Mouse (Mus musculus) MEL (cell line): ENCODE measurements around the gene Arhgap23. TPM values are rescaled to one million over a fixed set of nuclear protein-coding genes. Genes with fewer than 3 reads are reported as not detected.

ENCODE experiments used
- DNase-seq: peaks from one replicate; pipeline ENCODE4 v3.0.0; 2011; ENCODE audit warnings: low read depth, low spot score
- H3K27ac ChIP-seq: 2 replicates; pipeline ENCODE4 v1.5.1; 2012; ENCODE audit warnings: low read depth, mild to moderate bottlenecking, control low read depth, low read length, moderate library complexity; ENCODE audit not compliant: control insufficient read depth
- H3K27me3 ChIP-seq, 2 experiments: fragments of 150-350 bp in 1 of 2; sonication (generic) in 1 of 2; 2 replicates each; pipeline ENCODE4 v1.6.1; 2012; ENCODE audit warnings: low read length in 2 of 2, mild to moderate bottlenecking in 2 of 2, improper control_type of control experiment in 1 of 2, moderate library complexity in 1 of 2; ENCODE audit not compliant: insufficient read depth in 2 of 2, control insufficient read depth in 1 of 2
- H3K36me3 ChIP-seq, 2 experiments: 2 replicates each; pipeline ENCODE4 v1.6.1; 2012 to 2014; ENCODE audit warnings: low read length in 2 of 2, improper control_type of control experiment in 1 of 2, inconsistent platforms in 1 of 2, mild to moderate bottlenecking in 1 of 2; ENCODE audit not compliant: insufficient read depth in 2 of 2, control insufficient read depth in 1 of 2
- H3K4me1 ChIP-seq, 2 experiments: fragments of 150-350 bp in 1 of 2; sonication (generic) in 1 of 2; 2 replicates each; pipeline ENCODE4 v1.6.1; 2012; ENCODE audit warnings: low read length in 2 of 2, improper control_type of control experiment in 1 of 2, mild to moderate bottlenecking in 1 of 2; ENCODE audit not compliant: insufficient read depth in 2 of 2, control insufficient read depth in 1 of 2
- H3K4me3 ChIP-seq, 2 experiments: fragments of 150-350 bp in 1 of 2; sonication (generic) in 1 of 2; 2 replicates each; pipeline ENCODE4 v1.5.1; 2012; ENCODE audit warnings: low read depth in 2 of 2, low read length in 2 of 2, mild to moderate bottlenecking in 2 of 2, moderate library complexity in 2 of 2, control low read depth in 1 of 2, improper control_type of control experiment in 1 of 2; ENCODE audit not compliant: control insufficient read depth in 1 of 2, insufficient read depth in 1 of 2
- H3K79me2 ChIP-seq: 2 replicates; pipeline ENCODE4 v1.6.1; 2012; ENCODE audit warnings: mild to moderate bottlenecking, low read length, moderate library complexity; ENCODE audit not compliant: control insufficient read depth, poor library complexity, insufficient read depth
- H3K9ac ChIP-seq: 2 replicates; pipeline ENCODE4 v1.6.1; 2012; ENCODE audit warnings: low read depth, mild to moderate bottlenecking, control low read depth, low read length, moderate library complexity; ENCODE audit not compliant: control insufficient read depth, poor library complexity, severe bottlenecking
- H3K9me3 ChIP-seq: fragments of 150-350 bp; sonication (generic); replicated peaks from 2 replicates; pipeline ENCODE4 v1.6.1; 2012; ENCODE audit warnings: mild to moderate bottlenecking, low read length, improper control_type of control experiment, moderate library complexity; ENCODE audit not compliant: insufficient read depth
- CHD1 ChIP-seq: IDR thresholded peaks from 2 replicates; pipeline ENCODE4 v1.6.1; 2012; ENCODE audit warnings: low read depth, mild to moderate bottlenecking, inconsistent platforms, low read length, improper control_type of control experiment
- CTCF ChIP-seq, 3 experiments: IDR thresholded peaks in 2 of 3; conservative IDR thresholded peaks in 1 of 3; 2 replicates each; pipeline ENCODE4 v1.5.1; 2011 to 2012; ENCODE audit warnings: low read length in 3 of 3, low read depth in 2 of 3, mild to moderate bottlenecking in 2 of 3, improper control_type of control experiment in 1 of 3, inconsistent platforms in 1 of 3, mixed read lengths in 1 of 3, moderate library complexity in 1 of 3; ENCODE audit not compliant: control insufficient read depth in 1 of 3, insufficient read depth in 1 of 3, poor library complexity in 1 of 3, severe bottlenecking in 1 of 3
- ETS1 ChIP-seq: IDR thresholded peaks from 2 replicates; pipeline ENCODE4 v1.6.1; 2012; ENCODE audit warnings: low read depth, mild to moderate bottlenecking, inconsistent platforms, low read length, improper control_type of control experiment, moderate library complexity
- GABPA ChIP-seq: IDR thresholded peaks from 2 replicates; pipeline ENCODE4 v1.6.1; 2012; ENCODE audit warnings: low read depth, mild to moderate bottlenecking, inconsistent platforms, low read length, improper control_type of control experiment, moderate library complexity
- HCFC1 ChIP-seq: IDR thresholded peaks from 2 replicates; pipeline ENCODE4 v1.6.1; 2012; ENCODE audit warnings: low read depth, mild to moderate bottlenecking, inconsistent platforms, low read length, improper control_type of control experiment, moderate library complexity
- JUND ChIP-seq: IDR thresholded peaks from 2 replicates; pipeline ENCODE4 v1.6.1; 2011; ENCODE audit warnings: low read depth, mild to moderate bottlenecking, improper control_type of control experiment, low read length
- MAX ChIP-seq: IDR thresholded peaks from 2 replicates; pipeline ENCODE4 v1.6.1; 2011; ENCODE audit warnings: low read length, improper control_type of control experiment
- MAZ ChIP-seq: IDR thresholded peaks from 2 replicates; pipeline ENCODE4 v1.6.1; 2012; ENCODE audit warnings: low read depth, mild to moderate bottlenecking, inconsistent platforms, low read length, improper control_type of control experiment
- MYB ChIP-seq: IDR thresholded peaks from 2 replicates; pipeline ENCODE4 v1.6.1; 2011; ENCODE audit warnings: mild to moderate bottlenecking, low read depth, low read length, improper control_type of control experiment
- MYC ChIP-seq: IDR thresholded peaks from 2 replicates; pipeline ENCODE4 v1.6.1; 2011; ENCODE audit warnings: low read depth, mild to moderate bottlenecking, low read length, improper control_type of control experiment, moderate library complexity
- POLR2A ChIP-seq, 2 experiments: IDR thresholded peaks; 2 replicates each; pipeline ENCODE4 v1.6.1; 2011 to 2012; ENCODE audit warnings: low read length in 2 of 2, mild to moderate bottlenecking in 2 of 2, control low read depth in 1 of 2, improper control_type of control experiment in 1 of 2, low read depth in 1 of 2, moderate library complexity in 1 of 2; ENCODE audit not compliant: control insufficient read depth in 1 of 2, insufficient read depth in 1 of 2, poor library complexity in 1 of 2
- POLR2AphosphoS5 ChIP-seq: IDR thresholded peaks from 2 replicates; pipeline ENCODE4 v1.6.1; 2012; ENCODE audit warnings: low read depth, borderline replicate concordance, mild to moderate bottlenecking, inconsistent platforms, low read length, moderate library complexity, mixed read lengths
- SIN3A ChIP-seq: IDR thresholded peaks from 2 replicates; pipeline ENCODE4 v1.6.1; 2012; ENCODE audit warnings: low read length, improper control_type of control experiment, inconsistent platforms
- TAL1 ChIP-seq: IDR thresholded peaks from 2 replicates; pipeline ENCODE4 v1.6.1; 2012; ENCODE audit warnings: mild to moderate bottlenecking, inconsistent platforms, low read length, moderate library complexity, mixed read lengths
- TBP ChIP-seq: IDR thresholded peaks from 2 replicates; pipeline ENCODE4 v1.8.0; 2011; ENCODE audit warnings: low read depth, low read length, improper control_type of control experiment
- TCF12 ChIP-seq: IDR thresholded peaks from 2 replicates; pipeline ENCODE4 v1.6.1; 2014; ENCODE audit warnings: low read depth, mild to moderate bottlenecking, inconsistent platforms, low read length, improper control_type of control experiment, moderate library complexity
- UBTF ChIP-seq: IDR thresholded peaks from 2 replicates; pipeline ENCODE4 v1.6.1; 2012; ENCODE audit warnings: low read depth, mild to moderate bottlenecking, inconsistent platforms, low read length, improper control_type of control experiment, moderate library complexity, borderline replicate concordance; ENCODE audit not compliant: insufficient read depth
- USF2 ChIP-seq, 2 experiments: IDR thresholded peaks; 2 replicates each; pipeline ENCODE4 v1.6.1; 2011 to 2012; ENCODE audit warnings: improper control_type of control experiment in 2 of 2, low read length in 2 of 2, borderline replicate concordance in 1 of 2, inconsistent platforms in 1 of 2, low read depth in 1 of 2, mild to moderate bottlenecking in 1 of 2; ENCODE audit not compliant: insufficient read depth in 1 of 2
- ZC3H11A ChIP-seq: IDR thresholded peaks from 2 replicates; pipeline ENCODE4 v1.6.1; 2012; ENCODE audit warnings: low read depth, mild to moderate bottlenecking, inconsistent platforms, low read length, improper control_type of control experiment
- ZKSCAN1 ChIP-seq: IDR thresholded peaks from 2 replicates; pipeline ENCODE4 v1.6.1; 2012; ENCODE audit warnings: low read depth, mild to moderate bottlenecking, inconsistent platforms, low read length, improper control_type of control experiment, moderate library complexity
- ZMIZ1 ChIP-seq: IDR thresholded peaks from 2 replicates; pipeline ENCODE4 v1.6.1; 2012; ENCODE audit warnings: low read depth, mild to moderate bottlenecking, inconsistent platforms, low read length, improper control_type of control experiment, moderate library complexity
- ZNF384 ChIP-seq: IDR thresholded peaks from 2 replicates; pipeline ENCODE4 v1.6.1; 2012; ENCODE audit warnings: low read depth, mild to moderate bottlenecking, inconsistent platforms, low read length, improper control_type of control experiment
- polyA plus RNA-seq, 2 experiments: library from polyadenylated mRNA; stranded (reverse) in 1 of 2; unstranded in 1 of 2; fragments of >175 nt in 1 of 2; fragments of >200 nt in 1 of 2; gene quantifications; 2 replicates each; pipeline versions ENCODE4 v1.2.1 to v1.2.4; 2012; ENCODE audit warnings: low replicate concordance in 2 of 2, low read depth in 1 of 2; ENCODE audit not compliant: insufficient read length in 2 of 2, insufficient read depth in 1 of 2, missing spikeins in 1 of 2
- total RNA-seq: library from RNA; depleted of rRNA; stranded (reverse); fragments of 300-350 nt; gene quantifications from 2 replicates; pipeline ENCODE4 v1.2.3, GENCODE M21; 2012

Gene Arhgap23
- total and polyA plus RNA-seq, 3 experiments, result 1.7 to 7.5 TPM; not detected in 1

DNA sequence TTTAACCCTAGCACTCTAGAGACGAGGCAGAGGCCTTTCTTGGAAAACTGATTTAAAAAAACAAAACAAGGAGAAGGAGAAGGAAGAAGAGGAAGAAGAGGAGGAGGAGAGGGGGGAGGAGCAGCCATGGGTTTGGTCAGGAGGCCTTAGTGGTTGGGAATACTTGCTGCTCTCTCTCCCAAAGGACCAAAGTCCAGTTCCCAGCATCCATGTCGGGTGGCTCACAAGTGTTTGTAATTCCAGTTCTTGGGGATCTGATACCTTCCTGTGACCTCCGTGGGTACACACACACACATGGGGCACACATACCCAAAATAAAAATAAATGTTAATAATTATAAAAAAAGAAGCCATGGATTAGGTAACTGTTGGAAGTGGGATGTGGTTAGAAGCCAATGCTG is 35.3 kb upstream of the Arhgap23 start:
- H3K4me3 ChIP-seq, result no peak overlapping the region
- no peaks in the 10 kb centered on the region for H3K27me3 ChIP-seq
- H3K4me1 ChIP-seq, result no peaks in the 10 kb centered on the region
- no peak for TF ChIP-seq ZMIZ1
- TF ChIP-seq MYB, result no peak
- TF ChIP-seq POLR2AphosphoS5, result no peak
- no peak for TF ChIP-seq SIN3A
- no peak for TF ChIP-seq HCFC1
- no peak for TF ChIP-seq MYC
- no peak for TF ChIP-seq MAX
- peaks cover 0 to 28% of the 10 kb centered on the region in 2 experiments; a peak in 2 of 4 replicates for H3K36me3 ChIP-seq
- H3K27ac ChIP-seq, result no peak overlapping the region
- H3K9me3 ChIP-seq, result no peaks in the 10 kb centered on the region
- no peak overlapping the region for H3K9ac ChIP-seq
- no peak for DNase-seq
- H3K79me2 ChIP-seq, result no peaks in the 10 kb centered on the region

DNA sequence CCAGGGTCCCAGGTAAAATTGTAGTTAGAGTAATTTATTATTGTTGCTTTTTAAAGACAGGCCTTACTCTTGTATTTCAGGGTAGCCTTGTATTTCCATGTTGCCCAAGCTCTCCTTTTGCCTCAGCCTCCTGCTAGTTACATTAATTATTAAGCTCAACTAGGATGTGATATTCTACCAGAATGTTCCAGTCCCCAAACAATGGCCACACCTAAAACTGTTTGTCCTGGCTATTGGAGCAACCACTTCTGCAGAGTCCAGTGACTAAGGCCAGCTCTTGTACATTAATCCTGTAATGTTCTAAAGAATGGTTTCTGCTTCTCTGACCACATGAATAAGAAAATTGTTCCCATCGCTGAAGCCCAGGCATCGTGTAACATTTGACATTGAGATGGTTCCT is 32.3 kb upstream of the Arhgap23 start:
- TF ChIP-seq TAL1 (no peak), ZKSCAN1 (no peak), POLR2A (IDR thresholded peaks at IDR 0.05; ENCODE audit: control insufficient read depth in 1 of 2, insufficient read depth in 1 of 2, low read depth in 1 of 2, low read length in 2 of 2, poor library complexity in 1 of 2) (no peak), TCF12 (no peak), USF2 (IDR thresholded peaks at IDR 0.05; ENCODE audit: borderline replicate concordance in 1 of 2, insufficient read depth in 1 of 2, low read depth in 1 of 2, low read length in 2 of 2) (no peak), GABPA (no peak), ZC3H11A (no peak), MAX (no peak), TBP (no peak), MAZ (no peak), MYC (no peak), ZNF384 (no peak), JUND (no peak), ZMIZ1 (no peak), POLR2AphosphoS5 (no peak), CTCF (IDR thresholded peaks at IDR 0.05 in 2 of 3, conservative IDR thresholded peaks at IDR 0.05 in 1 of 3; ENCODE audit: control insufficient read depth in 1 of 3, insufficient read depth in 1 of 3, low read depth in 2 of 3, low read length in 3 of 3, poor library complexity in 1 of 3, severe bottlenecking in 1 of 3) (no peak), UBTF (no peak), CHD1 (no peak), ETS1 (no peak), SIN3A (no peak)
- H3K9me3 ChIP-seq, result no peaks in the 10 kb centered on the region
- H3K9ac ChIP-seq, result no peak overlapping the region
- no peak overlapping the region for H3K27ac ChIP-seq
- H3K79me2 ChIP-seq, result no peaks in the 10 kb centered on the region
- DNase-seq, result no peak
- H3K4me1 ChIP-seq, result no peaks in the 10 kb centered on the region
- no peak overlapping the region for H3K4me3 ChIP-seq
- H3K27me3 ChIP-seq, result no peaks in the 10 kb centered on the region
- peaks cover 0 to 32% of the 10 kb centered on the region in 2 experiments; a peak in 2 of 4 replicates for H3K36me3 ChIP-seq
